8 mouse cellular contexts compared by ENCODE assay signal in the genomic region with DNA sequence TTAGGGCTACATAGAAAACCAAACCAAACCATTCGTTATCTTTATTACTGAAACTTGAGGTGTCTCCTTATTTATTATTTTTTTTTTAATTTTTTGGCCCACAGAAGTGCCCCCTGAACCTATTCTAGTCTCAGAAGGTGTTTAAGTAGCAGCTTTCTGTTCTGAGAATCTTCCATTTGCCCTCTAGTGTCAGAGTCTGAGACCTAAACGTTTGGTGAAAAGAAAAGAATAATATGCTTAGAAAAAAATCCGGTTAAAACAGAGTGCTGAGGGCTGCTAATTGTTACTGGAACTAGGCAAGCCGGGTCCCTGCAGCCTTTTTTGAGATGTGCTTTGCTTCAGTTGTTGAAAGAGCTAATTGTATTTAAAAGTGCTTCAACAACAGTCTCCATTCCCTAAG. TPM values are rescaled to one million over a fixed set of nuclear protein-coding genes. Genes with fewer than 3 reads are reported as not detected.
DNase-seq lines count a peak whose midpoint lies in the region; ATAC-seq and TF ChIP-seq lines count a peak whose summit lies in the region.

No protein-coding gene starts in this region.

- no peak overlapping the region for H3K9ac ChIP-seq in heart, adult 2 months (ENCODE audit: low read depth, low read length)
- no peak overlapping the region for H3K9ac ChIP-seq in heart, embryonic 16.5 days (ENCODE audit: low read length)

- no peaks in the 10 kb centered on the region for H3K27me3 ChIP-seq in heart, adult 2 months (ENCODE audit: control insufficient read depth, insufficient read depth, low read length)
- H3K27me3 ChIP-seq in heart, embryonic 16.5 days (ENCODE audit: control insufficient read depth, insufficient read depth, low read length): no peaks in the 10 kb centered on the region
- H3K27me3 ChIP-seq in midbrain, embryonic 10.5 days (ENCODE audit: low read depth, poor library complexity, severe bottlenecking): no peaks in the 10 kb centered on the region
- no peaks in the 10 kb centered on the region for H3K27me3 ChIP-seq in cerebellum, adult 2 months (ENCODE audit: control insufficient read depth, insufficient read depth, low read length)

- H3K9me3 ChIP-seq in heart, embryonic 16.5 days (replicated peaks; ENCODE audit: control insufficient read depth, low read length): no peaks in the 10 kb centered on the region
- no peaks in the 10 kb centered on the region for H3K9me3 ChIP-seq in midbrain, embryonic 10.5 days (replicated peaks)

- intact Hi-C loops in heart, adult 2 months (cut with DNase I): loop anchor here (5.0 kb wide), 2 partner anchors 182 to 223 kb away; partner anchors contain the start of gene Brwd3
- intact Hi-C loops in heart, postnatal 14 days (cut with DNase I): loop anchor here (5.0 to 10.0 kb wide), 2 partner anchors 182 to 1199 kb away; partner anchors contain the start of genes 2610002M06Rik and Brwd3

- H3K36me3 ChIP-seq in heart, adult 2 months (ENCODE audit: control insufficient read depth, insufficient read depth, low read length): no peaks in the 10 kb centered on the region
- no peaks in the 10 kb centered on the region for H3K36me3 ChIP-seq in heart, embryonic 16.5 days (ENCODE audit: control insufficient read depth, insufficient read depth)
- H3K36me3 ChIP-seq in midbrain, embryonic 10.5 days: no peaks in the 10 kb centered on the region

- no peak for TF ChIP-seq EP300 in heart, adult 2 months (IDR thresholded peaks at IDR 0.05; ENCODE audit: insufficient read depth, low read depth, low read length)

- WGBS in heart, adult 2 months: 24% methylated on average over 4 of the region's 4 CpGs
- 37% methylated on average over 4 of the region's 4 CpGs for WGBS in heart, embryonic 16.5 days
- WGBS in midbrain, embryonic 10.5 days: 37% methylated on average over 4 of the region's 4 CpGs
- WGBS in cerebellum, adult 2 months: 16% methylated on average over 4 of the region's 4 CpGs

- H3K27ac ChIP-seq in heart, adult 2 months: peak overlapping the region; percentile 83
- H3K27ac ChIP-seq in heart, embryonic 16.5 days (ENCODE audit: low read length): no peak overlapping the region
- H3K27ac ChIP-seq in midbrain, embryonic 10.5 days (replicated peaks): peak overlapping the region; percentile 77; the same call in 1 of the 2 replicates
- H3K27ac ChIP-seq in cerebellum, adult 2 months (ENCODE audit: insufficient read depth, low read length): no peak overlapping the region

- TF ChIP-seq POLR2A in heart, adult 2 months (IDR thresholded peaks at IDR 0.05; ENCODE audit: insufficient read depth, low read depth, low read length): no peak
- TF ChIP-seq POLR2A in cerebellum, adult 2 months (IDR thresholded peaks at IDR 0.05; ENCODE audit: borderline replicate concordance, insufficient read depth, low read length): no peak

- peak overlapping the region; percentile 62 for H3K4me2 ChIP-seq in heart, embryonic 16.5 days (ENCODE audit: low read depth, low read length)

- H3K4me1 ChIP-seq in heart, adult 2 months (ENCODE audit: control insufficient read depth, insufficient read depth, low read length): no peaks in the 10 kb centered on the region
- no peaks in the 10 kb centered on the region for H3K4me1 ChIP-seq in heart, embryonic 16.5 days (ENCODE audit: control insufficient read depth, insufficient read depth, low read length)
- H3K4me1 ChIP-seq in midbrain, embryonic 10.5 days: no peaks in the 10 kb centered on the region
- H3K4me1 ChIP-seq in cerebellum, adult 2 months (ENCODE audit: control insufficient read depth, insufficient read depth, low read length): no peaks in the 10 kb centered on the region

- no peak for TF ChIP-seq CTCF in heart, adult 2 months (IDR thresholded peaks at IDR 0.05)
- TF ChIP-seq CTCF in cerebellum, adult 2 months (IDR thresholded peaks at IDR 0.05; ENCODE audit: borderline replicate concordance, insufficient read depth, low read depth, low read length): no peak

- H3K4me3 ChIP-seq in heart, adult 2 months: peak overlapping the region; percentile 63
- peak overlapping the region; percentile 65 for H3K4me3 ChIP-seq in heart, embryonic 16.5 days (ENCODE audit: low read length)
- H3K4me3 ChIP-seq in midbrain, embryonic 10.5 days: peak overlapping the region; percentile 55
- no peak overlapping the region for H3K4me3 ChIP-seq in cerebellum, adult 2 months (replicated peaks; ENCODE audit: insufficient read depth, low read depth, low read length)

- DNase-seq in heart, adult 2 months: no peak
- DNase-seq in heart, postnatal 14 days: no peak
- no peak for DNase-seq in midbrain, embryonic 10.5 days (ENCODE audit: low spot score)
- DNase-seq in adrenal gland, postnatal 14 days: no peak
- no peak for DNase-seq in layer of hippocampus, postnatal 36 days
- DNase-seq in cerebellum, adult 2 months: no peak

- H3K79me2 ChIP-seq in heart, adult 2 months (replicated peaks; ENCODE audit: control insufficient read depth, insufficient read depth, low read length): no peaks in the 10 kb centered on the region

- peak; percentile 15 for ATAC-seq in CD4-positive, CD25-positive, alpha-beta regulatory T cell, adult 4 months
- ATAC-seq in heart, embryonic 16.5 days (replicated peaks; ENCODE audit: extremely low read depth, insufficient read depth, low FRiP score): no peak

RNA-seq across cellular contexts. Expression of gene Hmgn5, which starts 1.0 kb away (rescaled TPM):
- 10 to 100 TPM in 1 of 2 experiments, 1 to 10 TPM in 1; 8.9 to 11.1 TPM for total RNA-seq in heart, adult 2 months (2021)
- 0.98 and 1.5 TPM in 2 replicates for polyA plus RNA-seq in heart, adult 2 months (2012; rRNA removed)
- 1 to 10 TPM; 5.5 to 5.6 TPM for total RNA-seq in heart, postnatal 14 days (2021)
- polyA plus RNA-seq in CD4-positive, CD25-positive, alpha-beta regulatory T cell, adult 4 months (2017; shearing (Covaris generic)): 10 to 100 TPM; 18.0 to 20.4 TPM
- polyA plus RNA-seq in heart, embryonic 16.5 days (2015; fragmentation: Nextera tagmentation; extraction: Ambion mirVana): 17.2 and 20.3 TPM in 2 replicates
- polyA plus RNA-seq in midbrain, embryonic 10.5 days (2016; fragmentation: Nextera tagmentation; extraction: Ambion mirVana): 22.8 and 26.5 TPM in 2 replicates
- total RNA-seq in adrenal gland, postnatal 14 days (2021): 19.9 and 22.8 TPM in 2 replicates
- total RNA-seq in layer of hippocampus, postnatal 36 days (2021): 10 to 100 TPM; 10.1 to 10.3 TPM
- 6.2 and 8.6 TPM in 2 replicates for polyA plus RNA-seq in cerebellum, adult 2 months (2012; rRNA removed)

Comparison
In these comparisons a context has a peak if more than half of its experiments do, and no peak if none do; other contexts are left out.
1. H3K27ac ChIP-seq: peak in heart, adult 2 months (single experiment) and midbrain, embryonic 10.5 days (single experiment); none in heart, embryonic 16.5 days (single experiment) and cerebellum, adult 2 months (single experiment).